Mouse (Mus musculus): ENCODE measurements around the gene Bnip1.

Gene Bnip1

GRCm38 (mm10) chr17:26780750-26781571, at the start of gene Bnip1:
Gene Bnip1 (plus strand): TSS chr17:26781066.
- peak; percentile 80 for DNase-seq (ENCODE audit: low spot score)

GRCm38 (mm10) chr17:26742581-26742980, 38.3 kb upstream of the Bnip1 start:
- no peak for DNase-seq (ENCODE audit: low spot score)

GRCm38 (mm10) chr17:26743294-26743693, 37.6 kb upstream of the Bnip1 start:
- no peak for DNase-seq (ENCODE audit: low spot score)

GRCm38 (mm10) chr17:26749975-26750374, 30.9 kb upstream of the Bnip1 start:
- no peak for DNase-seq (ENCODE audit: low spot score)

GRCm38 (mm10) chr17:26752297-26752696, 28.6 kb upstream of the Bnip1 start:
- no peak for DNase-seq (ENCODE audit: low spot score)

- DNase-seq (ENCODE audit: low spot score) = no peak
Measured at GRCm38 (mm10) chr17:26753476-26753875, 27.4 kb upstream of the Bnip1 start.

GRCm38 (mm10) chr17:26767100-26767753, 13.6 kb upstream of the Bnip1 start:
- no peak for DNase-seq (ENCODE audit: low spot score)

GRCm38 (mm10) chr17:26767754-26768124, 13.1 kb upstream of the Bnip1 start:
- no peak for DNase-seq (ENCODE audit: low spot score)

GRCm38 (mm10) chr17:26776211-26776610, 4.7 kb upstream of the Bnip1 start:
- no peak for DNase-seq (ENCODE audit: low spot score)

GRCm38 (mm10) chr17:26778001-26778400, 2.9 kb upstream of the Bnip1 start:
- no peak for DNase-seq (ENCODE audit: low spot score)

GRCm38 (mm10) chr17:26778430-26779100, 2.3 kb upstream of the Bnip1 start:
- no peak for DNase-seq (ENCODE audit: low spot score)

- DNase-seq (ENCODE audit: low spot score) = no peak
Measured at GRCm38 (mm10) chr17:26779471-26779870, 1.4 kb upstream of the Bnip1 start.

GRCm38 (mm10) chr17:26781610-26782043, 761 bp downstream of the Bnip1 start:
- DNase-seq (ENCODE audit: low spot score) = no peak

GRCm38 (mm10) chr17:26784525-26784924, 3.7 kb downstream of the Bnip1 start:
- no peak for DNase-seq (ENCODE audit: low spot score)

- DNase-seq (ENCODE audit: low spot score) = no peak
Measured at GRCm38 (mm10) chr17:26786586-26786985, 5.7 kb downstream of the Bnip1 start.

GRCm38 (mm10) chr17:26788986-26789385, 8.1 kb downstream of the Bnip1 start:
- DNase-seq (ENCODE audit: low spot score) = no peak

GRCm38 (mm10) chr17:26789460-26790268, 8.8 kb downstream of the Bnip1 start:
- no peak for DNase-seq (ENCODE audit: low spot score)

GRCm38 (mm10) chr17:26790269-26791214, 9.7 kb downstream of the Bnip1 start:
- no peak for DNase-seq (ENCODE audit: low spot score)

GRCm38 (mm10) chr17:26791580-26791979, 10.7 kb downstream of the Bnip1 start:
- DNase-seq (ENCODE audit: low spot score) = no peak

GRCm38 (mm10) chr17:26792096-26792495, 11.2 kb downstream of the Bnip1 start:
- DNase-seq (ENCODE audit: low spot score) = no peak
